8 mouse cellular contexts compared by ENCODE assay signal in genomic region chr5:135168063-135169062, GRCm38 (mm10). TPM values are rescaled to one million over a fixed set of nuclear protein-coding genes. Genes with fewer than 3 reads are reported as not detected.
DNase-seq lines count a peak whose midpoint lies in the region; ATAC-seq and TF ChIP-seq lines count a peak whose summit lies in the region.

TSS of gene Bcl7b (plus strand) at chr5:135168283.

- peaks cover 7% of the 10 kb centered on the region for H3K36me3 ChIP-seq in ES-Bruce4 (ENCODE audit: control insufficient read depth, insufficient read depth, low read length, poor library complexity, severe bottlenecking)
- peaks cover 23% of the 10 kb centered on the region for H3K36me3 ChIP-seq in forebrain, embryonic 13.5 days (ENCODE audit: poor library complexity, severe bottlenecking)
- peaks cover 22% of the 10 kb centered on the region for H3K36me3 ChIP-seq in liver, postnatal 0 days (replicated peaks; ENCODE audit: insufficient read depth, low read length)
- peaks cover 9% of the 10 kb centered on the region for H3K36me3 ChIP-seq in neural tube, embryonic 14.5 days (ENCODE audit: control insufficient read depth, insufficient read depth, low read length)

- peak within 1 kb of the TSS; percentile 83 for H3K9ac ChIP-seq in ES-Bruce4 (ENCODE audit: low read depth, poor library complexity, severe bottlenecking)
- peak within 1 kb of the TSS; percentile 82 for H3K9ac ChIP-seq in forebrain, embryonic 13.5 days
- H3K9ac ChIP-seq in liver, postnatal 0 days (replicated peaks) = peak within 1 kb of the TSS; percentile 86
- H3K9ac ChIP-seq in neural tube, embryonic 14.5 days (replicated peaks; ENCODE audit: low read depth, low read length) = peak within 1 kb of the TSS; percentile 78

- peak within 1 kb of the TSS; percentile 81 for H3K4me2 ChIP-seq in forebrain, embryonic 13.5 days
- peak within 1 kb of the TSS; percentile 92 for H3K4me2 ChIP-seq in liver, postnatal 0 days (ENCODE audit: low read depth, low read length)
- H3K4me2 ChIP-seq in neural tube, embryonic 14.5 days (ENCODE audit: low read depth, low read length) = peak within 1 kb of the TSS; percentile 98

- peak; percentile 98 for DNase-seq in heart, postnatal 10 days
- DNase-seq in large intestine, adult 2 months (ENCODE audit: low read depth, low spot score) = peak; percentile 82
- peak; percentile 97 for DNase-seq in liver, postnatal 0 days
- DNase-seq in testis, postnatal 10 days (ENCODE audit: low spot score) = peak; percentile 95

- no peak for TF ChIP-seq CTCF in ES-Bruce4 (IDR thresholded peaks at IDR 0.05; ENCODE audit: low read depth, low read length)
- TF ChIP-seq CTCF in liver, postnatal 0 days (IDR thresholded peaks at IDR 0.05; ENCODE audit: low read depth) = 0 out of 2 replicates have a peak, but pooled peaks have one; percentile 2

- ATAC-seq in cerebellum, adult (ENCODE audit: insufficient number of reproducible peaks, low FRiP score, low TSS enrichment) = peak; percentile 91
- ATAC-seq in forebrain, embryonic 13.5 days = peak; percentile 99
- peak; percentile 97 for ATAC-seq in liver, postnatal 0 days
- ATAC-seq in neural tube, embryonic 14.5 days (ENCODE audit: low read depth) = peak; percentile 98

- no peak for TF ChIP-seq EP300 in ES-Bruce4 (IDR thresholded peaks at IDR 0.05; ENCODE audit: insufficient read depth, low read depth, low read length)
- peak; percentile 20; the same call in 1 of the 2 replicates for TF ChIP-seq EP300 in liver, postnatal 0 days (IDR thresholded peaks at IDR 0.05; ENCODE audit: low read depth)

- H3K4me1 ChIP-seq in ES-Bruce4 (ENCODE audit: control insufficient read depth, insufficient read depth, low read length) = no peaks in the 10 kb centered on the region
- H3K4me1 ChIP-seq in forebrain, embryonic 13.5 days = peaks cover 14% of the 10 kb centered on the region
- peaks cover 19% of the 10 kb centered on the region for H3K4me1 ChIP-seq in liver, postnatal 0 days (ENCODE audit: insufficient read depth)
- H3K4me1 ChIP-seq in neural tube, embryonic 14.5 days (ENCODE audit: control insufficient read depth, insufficient read depth, low read length) = peaks cover 5% of the 10 kb centered on the region; the same call in 1 of the 2 replicates

- intact Hi-C loops in heart, postnatal 10 days (cut with DNase I) = loop anchor here (1.0 kb wide), 1 partner anchor 18 kb away; no protein-coding TSS in a partner anchor

- peak within 1 kb of the TSS; percentile 97 for H3K4me3 ChIP-seq in ES-Bruce4 (ENCODE audit: low read depth, low read length)
- H3K4me3 ChIP-seq in forebrain, embryonic 13.5 days = peak within 1 kb of the TSS; percentile 61
- peak within 1 kb of the TSS; percentile 83 for H3K4me3 ChIP-seq in liver, postnatal 0 days (ENCODE audit: low read depth, low read length)
- H3K4me3 ChIP-seq in neural tube, embryonic 14.5 days (ENCODE audit: low read depth, low read length) = peak within 1 kb of the TSS; percentile 48

- peak within 1 kb of the TSS; percentile 88 for H3K27ac ChIP-seq in ES-Bruce4 (ENCODE audit: insufficient read depth, low read length)
- H3K27ac ChIP-seq in forebrain, embryonic 13.5 days = peak within 1 kb of the TSS; percentile 99
- peak within 1 kb of the TSS; percentile 97 for H3K27ac ChIP-seq in liver, postnatal 0 days (ENCODE audit: low read depth)
- H3K27ac ChIP-seq in neural tube, embryonic 14.5 days (ENCODE audit: low read depth, low read length) = peak within 1 kb of the TSS; percentile 99

- WGBS in forebrain, embryonic 13.5 days = 3% methylated on average over 89 of the region's 95 CpGs
- WGBS in large intestine, adult 2 months = under 1% methylated on average over 95 of the region's 95 CpGs
- WGBS in liver, postnatal 0 days (ENCODE audit: insufficient replicate concordance) = 3% methylated on average over 93 of the region's 95 CpGs
- 2% methylated on average over 90 of the region's 95 CpGs for WGBS in neural tube, embryonic 14.5 days

- no peaks in the 10 kb centered on the region for H3K27me3 ChIP-seq in ES-Bruce4 (ENCODE audit: control insufficient read depth, insufficient read depth, low read length, poor library complexity, severe bottlenecking)
- H3K27me3 ChIP-seq in forebrain, embryonic 13.5 days = no peaks in the 10 kb centered on the region
- H3K27me3 ChIP-seq in liver, postnatal 0 days (ENCODE audit: insufficient read depth, low read length) = no peaks in the 10 kb centered on the region
- H3K27me3 ChIP-seq in neural tube, embryonic 14.5 days (ENCODE audit: control insufficient read depth, insufficient read depth, low read length) = no peaks in the 10 kb centered on the region

- H3K9me3 ChIP-seq in ES-Bruce4 (replicated peaks; ENCODE audit: control insufficient read depth, insufficient read depth, low read length, poor library complexity, severe bottlenecking) = no peaks in the 10 kb centered on the region
- H3K9me3 ChIP-seq in forebrain, embryonic 13.5 days (replicated peaks) = no peaks in the 10 kb centered on the region
- H3K9me3 ChIP-seq in liver, postnatal 0 days (ENCODE audit: low read length) = no peaks in the 10 kb centered on the region
- H3K9me3 ChIP-seq in neural tube, embryonic 14.5 days (ENCODE audit: control insufficient read depth, low read length) = no peaks in the 10 kb centered on the region

- peak; percentile 58 for TF ChIP-seq POLR2A in ES-Bruce4 (IDR thresholded peaks at IDR 0.05; ENCODE audit: insufficient read depth, low read length)

RNA-seq across cellular contexts. Expression of gene Bcl7b, which starts in this region (rescaled TPM):
- polyA plus RNA-seq in ES-Bruce4 (2011; ENCODE audit: insufficient read depth, insufficient read length, low read depth, missing spikeins) = 19.5 and 24.0 TPM in 2 replicates
- 48.9 and 50.8 TPM in 2 replicates for polyA plus RNA-seq in forebrain, embryonic 13.5 days (2015; fragmentation: Nextera tagmentation; extraction: Ambion mirVana)
- 10 to 100 TPM; 33.5 to 35.8 TPM for total RNA-seq in heart, postnatal 10 days (2021)
- 26.3 and 28.4 TPM in 2 replicates for polyA plus RNA-seq in large intestine, adult 2 months (2012; rRNA removed)
- 30.1 and 32.6 TPM in 2 replicates for polyA plus RNA-seq in liver, postnatal 0 days (2015; fragmentation: Nextera tagmentation; extraction: Ambion mirVana)
- 40.0 and 41.6 TPM in 2 replicates for polyA plus RNA-seq in neural tube, embryonic 14.5 days (2014; fragmentation: Nextera tagmentation; extraction: Ambion mirVana)

Comparison
In these comparisons a context has a peak if more than half of its experiments do, and no peak if none do; other contexts are left out.
1. Peak in every context shown above with its lines: DNase-seq, ATAC-seq, H3K4me3 ChIP-seq and H3K27ac ChIP-seq.